Mouse (Mus musculus): ENCODE measurements around the gene Gm29666.

Gm29666 gene

GRCm38 (mm10) chr15:84903843-84904385 lies 15.9 kb downstream of the Gm29666 start:
- no peak for DNase-seq (ENCODE audit: low spot score in 2 of 2)

DNA sequence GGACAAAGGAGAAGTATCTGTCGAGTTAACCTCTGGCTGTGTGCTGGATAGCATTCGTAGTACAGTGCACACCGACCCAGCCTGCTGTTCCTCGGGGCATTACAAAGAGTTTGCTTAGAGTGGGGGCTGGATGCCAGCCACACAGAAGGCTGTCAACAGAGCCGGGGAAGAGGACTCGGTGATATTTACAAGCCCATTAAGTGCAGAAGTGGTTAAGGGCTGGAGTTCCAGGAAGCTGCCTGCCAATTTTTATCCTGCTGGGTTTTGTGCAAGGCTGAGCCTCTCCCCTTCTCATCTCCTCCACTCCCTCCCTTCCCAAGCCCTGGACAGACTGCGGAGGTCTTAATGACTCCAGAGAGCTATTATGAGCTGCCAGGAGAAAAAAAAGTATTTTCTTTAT lies 21.8 kb downstream of the Gm29666 start:
- no peak for DNase-seq (ENCODE audit: low spot score in 2 of 2)

DNA sequence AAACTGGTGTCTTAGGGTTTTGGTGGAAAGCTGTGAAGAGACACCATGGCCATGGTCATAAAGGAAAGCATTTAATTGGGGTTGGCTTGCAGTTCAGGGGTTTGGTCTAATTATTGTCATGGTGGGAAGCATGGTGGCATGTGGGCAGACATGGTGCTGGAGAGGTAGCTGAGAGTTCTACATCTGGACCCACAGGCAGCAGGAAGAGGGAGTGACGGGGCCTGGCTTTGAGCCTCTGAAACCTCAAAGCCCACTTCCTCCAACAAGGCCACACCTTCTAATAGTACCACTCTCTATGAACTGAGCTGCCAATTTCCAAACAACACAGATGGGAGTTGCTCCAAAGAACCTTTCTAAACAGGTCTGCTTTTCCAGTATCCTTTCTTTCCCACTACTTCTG lies 23.2 kb downstream of the Gm29666 start:
- DNase-seq (ENCODE audit: low spot score in 2 of 2) = peak; percentile 6 to 11

DNA sequence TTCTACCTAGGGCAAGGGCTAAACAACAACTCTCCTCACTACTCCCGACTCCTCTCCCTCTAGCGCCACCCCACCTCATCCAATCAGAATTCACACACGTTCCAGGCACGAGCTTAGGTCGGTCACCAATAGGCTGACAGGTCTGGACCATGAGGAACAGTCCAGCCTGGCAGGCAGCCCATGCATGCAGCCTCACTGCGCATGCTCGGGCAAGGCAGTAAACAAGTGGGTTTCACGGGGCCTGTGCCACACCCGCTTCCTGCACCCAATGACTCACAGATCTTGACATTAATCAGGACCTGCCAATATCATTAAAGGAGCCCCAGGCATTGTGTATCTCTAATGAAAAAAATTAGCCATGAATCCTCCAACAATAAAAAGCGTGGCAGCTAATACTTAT lies 23.6 kb downstream of the Gm29666 start:
- DNase-seq (ENCODE audit: low spot score in 2 of 2) = peak in 1 of 2 experiments; percentile 3

DNA sequence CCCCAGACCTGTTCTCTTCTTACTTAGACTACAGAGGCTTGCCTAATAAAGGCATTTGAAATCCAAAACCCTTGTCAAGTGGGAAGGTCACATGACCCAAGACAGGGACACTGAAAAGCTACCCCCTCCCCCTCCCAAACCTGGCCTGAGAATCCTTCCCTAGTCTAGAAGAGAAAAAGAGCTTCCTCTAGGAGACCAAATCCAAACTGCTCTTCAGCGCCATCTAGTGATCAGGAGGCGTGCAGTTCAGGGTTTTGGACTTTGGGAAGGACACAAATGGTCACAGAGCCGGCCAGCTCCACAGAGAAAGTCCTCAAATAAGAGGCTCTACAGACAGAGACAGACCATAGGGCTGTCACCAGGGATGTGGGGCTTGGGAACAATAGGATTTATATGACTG lies 28.2 kb downstream of the Gm29666 start:
- DNase-seq (ENCODE audit: low spot score in 2 of 2) = peak; percentile 16 to 33

GRCm38 (mm10) chr15:84891246-84891645 lies 28.6 kb downstream of the Gm29666 start:
- DNase-seq (ENCODE audit: low spot score in 2 of 2) = no peak

GRCm38 (mm10) chr15:84888066-84888465 lies 31.8 kb downstream of the Gm29666 start:
- no peak for DNase-seq (ENCODE audit: low spot score in 2 of 2)

- no peak for DNase-seq (ENCODE audit: low spot score in 2 of 2)
These were observed 42.6 kb downstream of the Gm29666 start for GRCm38 (mm10) chr15:84877029-84877815.

DNA sequence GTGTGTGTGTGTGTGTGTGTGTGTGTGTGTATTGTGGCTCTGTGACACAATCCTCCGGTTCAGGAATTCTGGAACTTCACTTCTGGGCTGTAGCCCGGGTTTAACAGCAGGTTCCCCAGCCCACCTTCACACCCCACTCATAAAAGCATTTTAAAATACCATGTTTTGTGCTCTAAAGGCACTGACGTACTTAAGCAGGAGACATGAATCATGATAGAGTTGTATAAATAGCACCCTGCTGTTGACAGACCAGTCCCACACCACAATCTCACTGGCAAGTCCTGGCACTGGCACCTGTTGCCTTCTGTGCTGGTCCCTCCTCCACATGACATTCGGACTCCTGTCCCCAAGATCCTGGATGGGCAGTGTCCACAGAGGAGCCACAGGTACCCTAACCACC lies 46.0 kb downstream of the Gm29666 start:
- no peak for DNase-seq (ENCODE audit: low spot score in 2 of 2)

- no peak for DNase-seq (ENCODE audit: low spot score in 2 of 2)
These were observed 46.8 kb downstream of the Gm29666 start for GRCm38 (mm10) chr15:84873079-84873478.

DNA sequence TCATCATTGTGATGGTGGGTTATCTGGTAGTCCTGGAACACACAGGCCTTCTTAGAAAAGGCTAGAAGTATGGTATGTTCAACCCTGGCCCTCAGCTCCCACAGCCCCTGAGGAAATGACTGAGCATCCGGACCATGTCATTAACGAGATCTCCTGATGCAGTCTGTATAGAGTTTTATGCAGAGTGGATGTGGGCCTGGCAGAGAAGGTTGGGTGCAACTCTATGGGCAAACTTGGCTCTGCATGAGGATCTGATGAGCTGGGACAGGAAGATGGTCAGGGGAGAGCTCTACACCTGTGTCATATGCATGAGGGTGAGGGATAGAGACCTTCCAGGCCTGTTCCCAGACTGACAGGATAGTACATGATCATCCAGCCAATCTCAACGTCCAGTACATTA lies 48.0 kb downstream of the Gm29666 start:
- no peak for DNase-seq (ENCODE audit: low spot score in 2 of 2)

DNA sequence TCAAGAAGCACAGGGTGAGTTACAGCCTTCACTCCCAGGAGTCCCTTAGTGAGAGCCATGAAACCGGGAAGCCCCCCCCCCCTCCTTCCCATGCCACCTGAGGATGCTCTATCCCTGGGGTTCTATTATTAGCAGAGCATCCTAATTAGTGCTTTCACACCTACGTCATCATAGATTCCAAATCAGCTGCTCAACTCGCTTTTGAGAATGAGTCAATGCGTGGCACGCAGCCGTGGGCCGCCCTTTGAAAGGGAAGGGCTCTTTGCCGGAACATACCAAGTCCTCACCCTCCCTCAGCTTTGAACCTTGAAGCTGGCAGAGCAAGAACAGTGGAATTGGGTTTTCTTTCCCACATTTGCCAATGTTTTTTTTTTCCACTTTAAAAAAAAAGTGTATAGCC lies 57.9 kb downstream of the Gm29666 start:
- no peak for DNase-seq (ENCODE audit: low spot score in 2 of 2)
